ENCODE assay signal across 22 mouse cellular contexts in genomic region chr4:98376943-98377342, GRCm38 (mm10). TPM values are rescaled to one million over a fixed set of nuclear protein-coding genes. Genes with fewer than 3 reads are reported as not detected.
DNase-seq lines count a peak whose midpoint lies in the region; ATAC-seq and TF ChIP-seq lines count a peak whose summit lies in the region.
"Had no signal": no experiment of that assay in that cellular context is flagged by ENCODE, and none has a peak within 500 bp of the region (broad histone marks: within the 10 kb centered on the region; RNA-seq: fewer than 3 reads in every experiment).

No protein-coding gene starts in this region.

- no peak for ATAC-seq in lung, postnatal 0 days
- peak; percentile 62; the same call in 1 of the 2 replicates for ATAC-seq in stomach, embryonic 16.5 days (ENCODE audit: insufficient read depth, low FRiP score)
- peak; percentile 97 for ATAC-seq in stomach, postnatal 0 days (ENCODE audit: low FRiP score, low TSS enrichment)
- ATAC-seq: activated CD4-positive, CD25-positive, alpha-beta regulatory T cell, adult 4 months; CD4-positive, CD25-positive, alpha-beta regulatory T cell, adult 4 months; Patski had no signal

- H3K9ac ChIP-seq in lung, postnatal 0 days (replicated peaks; ENCODE audit: low read depth) = no peak overlapping the region
- H3K9ac ChIP-seq in stomach, embryonic 16.5 days (ENCODE audit: low read length) = no peak overlapping the region
- no peak overlapping the region for H3K9ac ChIP-seq in stomach, postnatal 0 days (ENCODE audit: low read length)

- H3K4me1 ChIP-seq in lung, postnatal 0 days (ENCODE audit: insufficient read depth, low read depth, low read length) = no peaks in the 10 kb centered on the region; the same call in 1 of the 2 replicates
- peaks cover 6% of the 10 kb centered on the region; the same call in 1 of the 2 replicates for H3K4me1 ChIP-seq in stomach, embryonic 16.5 days (ENCODE audit: control insufficient read depth, insufficient read depth, low read length)
- no peaks in the 10 kb centered on the region for H3K4me1 ChIP-seq in stomach, postnatal 0 days (replicated peaks; ENCODE audit: control insufficient read depth, insufficient read depth)
- no peaks in the 10 kb centered on the region for H3K4me1 ChIP-seq in cerebellum, adult 2 months (ENCODE audit: control insufficient read depth, insufficient read depth, low read length)

- no peaks in the 10 kb centered on the region for H3K9me3 ChIP-seq in lung, postnatal 0 days (ENCODE audit: low read length)
- no peaks in the 10 kb centered on the region for H3K9me3 ChIP-seq in stomach, embryonic 16.5 days (replicated peaks; ENCODE audit: control insufficient read depth, low read length)
- H3K9me3 ChIP-seq in stomach, postnatal 0 days (ENCODE audit: control insufficient read depth, low read length) = no peaks in the 10 kb centered on the region

- no peak for TF ChIP-seq EP300 in lung, postnatal 0 days (IDR thresholded peaks at IDR 0.05)
- no peak for TF ChIP-seq EP300 in stomach, postnatal 0 days (optimal IDR thresholded peaks at IDR 0.05)

- DNase-seq in gastrocnemius, adult 2 months = no peak
- no peak for DNase-seq in gastrocnemius, adult 18-20 months (ENCODE audit: low spot score)
- peak; percentile 10 for DNase-seq in lung, postnatal 36 days
- no peak for DNase-seq in lung, postnatal 0 days (ENCODE audit: low spot score)
- peak; percentile 23 for DNase-seq in stomach, postnatal 0 days (ENCODE audit: low spot score)
- no peak for DNase-seq in thymus, postnatal 36 days
- DNase-seq in cerebellum, adult 2 months = no peak
- DNase-seq: adrenal gland, adult 2 months; adrenal gland, adult 8-10 months; adrenal gland, postnatal 10 days; adrenal gland, postnatal 14 days; adrenal gland, postnatal 25 days; adrenal gland, postnatal 36 days; B cell, adult 2 months; cerebellum, adult 11 months; cerebellum, adult 11-12 months had no signal

- 82% methylated on average over 2 of the region's 2 CpGs for WGBS in lung, postnatal 0 days
- WGBS in stomach, embryonic 16.5 days = 92% methylated on average over 2 of the region's 2 CpGs
- 91% methylated on average over 2 of the region's 2 CpGs for WGBS in stomach, postnatal 0 days
- 99% methylated on average over 2 of the region's 2 CpGs for WGBS in cerebellum, adult 2 months

- TF ChIP-seq POLR2A in cerebellum, adult 2 months (IDR thresholded peaks at IDR 0.05; ENCODE audit: borderline replicate concordance, insufficient read depth, low read length) = no peak

- H3K36me3 ChIP-seq in lung, postnatal 0 days (ENCODE audit: insufficient read depth, low read length) = no peaks in the 10 kb centered on the region
- H3K36me3 ChIP-seq in stomach, embryonic 16.5 days (ENCODE audit: control insufficient read depth, insufficient read depth, low read length) = no peaks in the 10 kb centered on the region
- H3K36me3 ChIP-seq in stomach, postnatal 0 days (ENCODE audit: control insufficient read depth, insufficient read depth, low read length) = no peaks in the 10 kb centered on the region

- peak overlapping the region; percentile 70; the same call in 1 of the 2 replicates for H3K27ac ChIP-seq in gastrocnemius, adult 2 months
- H3K27ac ChIP-seq in lung, postnatal 0 days (ENCODE audit: low read length) = no peak overlapping the region
- H3K27ac ChIP-seq in stomach, embryonic 16.5 days (ENCODE audit: low read length) = no peak overlapping the region
- H3K27ac ChIP-seq in stomach, postnatal 0 days (replicated peaks) = no peak overlapping the region
- no peak overlapping the region for H3K27ac ChIP-seq in cerebellum, adult 2 months (ENCODE audit: insufficient read depth, low read length)

- H3K27me3 ChIP-seq in lung, postnatal 0 days (replicated peaks; ENCODE audit: insufficient read depth, low read length) = no peaks in the 10 kb centered on the region
- H3K27me3 ChIP-seq in stomach, embryonic 16.5 days (ENCODE audit: control insufficient read depth, insufficient read depth, low read length) = no peaks in the 10 kb centered on the region
- no peaks in the 10 kb centered on the region for H3K27me3 ChIP-seq in stomach, postnatal 0 days (ENCODE audit: control insufficient read depth, insufficient read depth, low read length)
- H3K27me3 ChIP-seq in cerebellum, adult 2 months (ENCODE audit: control insufficient read depth, insufficient read depth, low read length) = no peaks in the 10 kb centered on the region
- H3K27me3 ChIP-seq: CH12.LX, Patski had no signal

- no peak for TF ChIP-seq CTCF in gastrocnemius, adult 2 months (IDR thresholded peaks at IDR 0.05)
- no peak for TF ChIP-seq CTCF in lung, postnatal 0 days (IDR thresholded peaks at IDR 0.05)
- no peak for TF ChIP-seq CTCF in stomach, postnatal 0 days (IDR thresholded peaks at IDR 0.05; ENCODE audit: low read depth)
- no peak for TF ChIP-seq CTCF in cerebellum, adult 2 months (IDR thresholded peaks at IDR 0.05; ENCODE audit: borderline replicate concordance, insufficient read depth, low read depth, low read length)

- intact Hi-C loops in gastrocnemius, adult 2 months (cut with DNase I) = no loop called here

- H3K4me3 ChIP-seq in gastrocnemius, adult 2 months = no peak overlapping the region
- H3K4me3 ChIP-seq in lung, postnatal 0 days (ENCODE audit: low read depth, low read length) = no peak overlapping the region
- H3K4me3 ChIP-seq in stomach, embryonic 16.5 days (replicated peaks; ENCODE audit: low read length) = no peak overlapping the region
- no peak overlapping the region for H3K4me3 ChIP-seq in stomach, postnatal 0 days (ENCODE audit: low read depth, low read length)
- H3K4me3 ChIP-seq in cerebellum, adult 2 months (replicated peaks; ENCODE audit: insufficient read depth, low read depth, low read length) = no peak overlapping the region

- no peak overlapping the region for H3K4me2 ChIP-seq in lung, postnatal 0 days (replicated peaks; ENCODE audit: low read depth, low read length)
- no peak overlapping the region for H3K4me2 ChIP-seq in stomach, embryonic 16.5 days (ENCODE audit: low read depth, low read length)
- H3K4me2 ChIP-seq in stomach, postnatal 0 days (replicated peaks; ENCODE audit: low read depth) = no peak overlapping the region

RNA-seq across cellular contexts. Expression of gene Tm2d1, which starts 6.2 kb away (rescaled TPM):
- total RNA-seq in gastrocnemius, adult 2 months (2021) = 10 to 100 TPM; 35.1 to 39.4 TPM
- total RNA-seq in gastrocnemius, adult 18-20 months (2021) = 10 to 100 TPM; 40.1 to 41.0 TPM
- polyA plus RNA-seq in lung, postnatal 0 days (2015; fragmentation: Nextera tagmentation; extraction: Ambion mirVana) = 110 and 119 TPM in 2 replicates
- 78.5 and 90.3 TPM in 2 replicates for polyA plus RNA-seq in stomach, embryonic 16.5 days (2015; fragmentation: Nextera tagmentation; extraction: Ambion mirVana)
- 100 and 103 TPM in 2 replicates for polyA plus RNA-seq in stomach, postnatal 0 days (2015; fragmentation: Nextera tagmentation; extraction: Ambion mirVana)
- polyA plus RNA-seq in cerebellum, adult 2 months (2012; rRNA removed) = 61.3 and 63.1 TPM in 2 replicates

RNA-seq across cellular contexts. Expression of gene Patj, which starts 18.6 kb away (rescaled TPM):
- 1 to 10 TPM; 2.4 to 6.2 TPM for total RNA-seq in gastrocnemius, adult 2 months (2021)
- total RNA-seq in gastrocnemius, adult 18-20 months (2021) = 1 to 10 TPM; 2.7 to 3.7 TPM
- 13.4 and 17.2 TPM in 2 replicates for polyA plus RNA-seq in lung, postnatal 0 days (2015; fragmentation: Nextera tagmentation; extraction: Ambion mirVana)
- 19.0 and 24.0 TPM in 2 replicates for polyA plus RNA-seq in stomach, embryonic 16.5 days (2015; fragmentation: Nextera tagmentation; extraction: Ambion mirVana)
- 6.2 and 8.0 TPM in 2 replicates for polyA plus RNA-seq in stomach, postnatal 0 days (2015; fragmentation: Nextera tagmentation; extraction: Ambion mirVana)
- polyA plus RNA-seq in cerebellum, adult 2 months (2012; rRNA removed) = 124 and 141 TPM in 2 replicates
- polyA plus RNA-seq: G1E had no signal

Comparison
In these comparisons a context has a peak if more than half of its experiments do, and no peak if none do; other contexts are left out.
1. DNase-seq: peak in lung, postnatal 36 days (single experiment) and stomach, postnatal 0 days (single experiment); none in gastrocnemius, adult 2 months (single experiment), gastrocnemius, adult 18-20 months (single experiment), lung, postnatal 0 days (single experiment), thymus, postnatal 36 days (0 of 2) and cerebellum, adult 2 months (0 of 2).